Mouse (Mus musculus): ENCODE measurements around the gene Abcc10.

DNA sequence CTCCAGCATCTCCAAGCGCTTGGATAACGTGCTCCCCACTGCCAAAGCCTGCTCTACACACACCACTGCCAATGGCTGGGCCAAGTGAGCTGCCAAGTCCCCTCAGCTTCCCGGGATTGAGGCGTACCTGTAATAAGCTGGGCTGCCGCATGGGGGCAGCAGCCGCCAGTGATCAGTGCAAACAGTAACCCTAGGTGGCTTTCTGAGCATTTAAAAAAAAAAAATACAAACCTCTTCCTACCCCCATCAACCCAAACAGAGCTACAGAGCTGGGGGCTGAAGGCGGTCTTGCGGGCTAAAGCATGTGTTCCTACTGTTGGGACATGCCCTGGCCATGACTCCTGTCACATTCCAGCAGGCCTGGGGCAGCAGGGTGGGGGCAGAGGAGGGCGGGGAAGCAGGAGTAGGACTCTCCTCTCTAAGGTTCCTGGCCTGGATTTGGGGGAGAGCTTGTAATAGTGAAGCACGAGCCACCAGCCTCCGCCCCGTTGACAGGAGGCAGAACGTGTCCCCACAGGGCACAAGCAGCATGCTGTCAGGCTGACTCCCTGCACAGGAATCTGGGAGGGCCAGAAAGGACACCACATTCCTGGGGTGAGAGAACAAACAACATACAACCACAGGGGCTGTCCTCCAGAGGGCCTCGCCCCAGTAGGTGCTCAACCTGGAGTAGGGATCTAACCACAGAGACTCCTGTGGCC, 62.1 kb downstream of the Abcc10 start:
- TF ChIP-seq POLR2A (IDR thresholded peaks at IDR 0.05; ENCODE audit: insufficient read depth, low read length) (no peak), CTCF (IDR thresholded peaks at IDR 0.05; ENCODE audit: low read depth, low read length) (peak; percentile 79)

All from ES-Bruce4 (cell line).